Mouse (Mus musculus): ENCODE measurements around the gene Kcnn1. TPM values are rescaled to one million over a fixed set of nuclear protein-coding genes. Genes with fewer than 3 reads are reported as not detected.
A peak's percentile ranks its signal among the peaks of the same experiment; 100 is the strongest.

Kcnn1 gene
- total and polyA plus RNA-seq, 3 experiments, result 0.03 to 0.22 TPM; not detected in 1

- no peak for ATAC-seq (ENCODE audit: extremely low read depth, insufficient number of reproducible peaks, low FRiP score, poor library complexity, severe bottlenecking)
- H3K4me3 ChIP-seq (ENCODE audit: low read depth, low read length), result 0 out of 2 replicates have a peak overlapping the region, but pooled peaks have one; percentile 28
- H3K4me1 ChIP-seq (ENCODE audit: insufficient read depth, low read depth, low read length), result peaks cover 39% of the 10 kb centered on the region
- no peaks in the 10 kb centered on the region for H3K36me3 ChIP-seq (replicated peaks)
- TF ChIP-seq TAL1 (conservative IDR thresholded peaks at IDR 0.05; ENCODE audit: low read depth, low read length) (no peak), GATA2 (IDR thresholded peaks at IDR 0.05; ENCODE audit: borderline replicate concordance, low read depth, low read length) (no peak), GATA1 (IDR thresholded peaks at IDR 0.05; ENCODE audit: borderline replicate concordance, low read length) (no peak), POLR2AphosphoS5 (IDR thresholded peaks at IDR 0.05; ENCODE audit: insufficient replicate concordance, low read depth, low read length) (no peak), CTCF (IDR thresholded peaks at IDR 0.05; ENCODE audit: low read depth, low read length) (no peak)
- H3K27me3 ChIP-seq (ENCODE audit: insufficient read depth, low read length), result peaks cover 83% of the 10 kb centered on the region
- DNase-seq (ENCODE audit: low spot score), result no peak
- no peaks in the 10 kb centered on the region for H3K9me3 ChIP-seq (replicated peaks)
These were observed 10.3 kb downstream of the Kcnn1 start for GRCm38 (mm10) chr8:70852595-70853231.

- Histone ChIP-seq H3K36me3 (replicated peaks) (no peaks in the 10 kb centered on the region), H3K27me3 (ENCODE audit: insufficient read depth, low read length) (peaks cover 85% of the 10 kb centered on the region), H3K4me3 (ENCODE audit: low read depth, low read length) (no peak overlapping the region), H3K4me1 (ENCODE audit: insufficient read depth, low read depth, low read length) (peaks cover 36% of the 10 kb centered on the region), H3K9me3 (replicated peaks) (no peaks in the 10 kb centered on the region)
- no peak for ATAC-seq (ENCODE audit: extremely low read depth, insufficient number of reproducible peaks, low FRiP score, poor library complexity, severe bottlenecking)
- no peak for DNase-seq (ENCODE audit: low spot score)
- TF ChIP-seq GATA1 (IDR thresholded peaks at IDR 0.05; ENCODE audit: borderline replicate concordance, low read length) (no peak), TAL1 (conservative IDR thresholded peaks at IDR 0.05; ENCODE audit: low read depth, low read length) (no peak), GATA2 (IDR thresholded peaks at IDR 0.05; ENCODE audit: borderline replicate concordance, low read depth, low read length) (no peak), CTCF (IDR thresholded peaks at IDR 0.05; ENCODE audit: low read depth, low read length) (no peak), POLR2AphosphoS5 (IDR thresholded peaks at IDR 0.05; ENCODE audit: insufficient replicate concordance, low read depth, low read length) (no peak)
These were observed 11.2 kb downstream of the Kcnn1 start for GRCm38 (mm10) chr8:70851837-70852236.

GRCm38 (mm10) chr8:70850947-70851346 is 12.1 kb downstream of the Kcnn1 start:
- Histone ChIP-seq H3K27me3 (ENCODE audit: insufficient read depth, low read length) (peaks cover 87% of the 10 kb centered on the region), H3K9me3 (replicated peaks) (no peaks in the 10 kb centered on the region), H3K4me1 (ENCODE audit: insufficient read depth, low read depth, low read length) (peaks cover 36% of the 10 kb centered on the region), H3K36me3 (replicated peaks) (no peaks in the 10 kb centered on the region), H3K4me3 (ENCODE audit: low read depth, low read length) (no peak overlapping the region)
- ATAC-seq (ENCODE audit: extremely low read depth, insufficient number of reproducible peaks, low FRiP score, poor library complexity, severe bottlenecking), result no peak
- no peak for TF ChIP-seq GATA1 (IDR thresholded peaks at IDR 0.05; ENCODE audit: borderline replicate concordance, low read length)
- no peak for TF ChIP-seq CTCF (IDR thresholded peaks at IDR 0.05; ENCODE audit: low read depth, low read length)
- no peak for TF ChIP-seq POLR2AphosphoS5 (IDR thresholded peaks at IDR 0.05; ENCODE audit: insufficient replicate concordance, low read depth, low read length)
- no peak for TF ChIP-seq GATA2 (IDR thresholded peaks at IDR 0.05; ENCODE audit: borderline replicate concordance, low read depth, low read length)
- no peak for TF ChIP-seq TAL1 (conservative IDR thresholded peaks at IDR 0.05; ENCODE audit: low read depth, low read length)
- DNase-seq (ENCODE audit: low spot score), result no peak

GRCm38 (mm10) chr8:70850132-70850845 is 12.8 kb downstream of the Kcnn1 start:
- H3K4me1 ChIP-seq (ENCODE audit: insufficient read depth, low read depth, low read length), result peaks cover 36% of the 10 kb centered on the region
- no peak overlapping the region for H3K4me3 ChIP-seq (ENCODE audit: low read depth, low read length)
- no peaks in the 10 kb centered on the region for H3K36me3 ChIP-seq (replicated peaks)
- no peak for DNase-seq (ENCODE audit: low spot score)
- TF ChIP-seq GATA1 (IDR thresholded peaks at IDR 0.05; ENCODE audit: borderline replicate concordance, low read length) (no peak), GATA2 (IDR thresholded peaks at IDR 0.05; ENCODE audit: borderline replicate concordance, low read depth, low read length) (no peak), CTCF (IDR thresholded peaks at IDR 0.05; ENCODE audit: low read depth, low read length) (no peak), TAL1 (conservative IDR thresholded peaks at IDR 0.05; ENCODE audit: low read depth, low read length) (no peak), POLR2AphosphoS5 (IDR thresholded peaks at IDR 0.05; ENCODE audit: insufficient replicate concordance, low read depth, low read length) (no peak)
- no peak for ATAC-seq (ENCODE audit: extremely low read depth, insufficient number of reproducible peaks, low FRiP score, poor library complexity, severe bottlenecking)
- H3K27me3 ChIP-seq (ENCODE audit: insufficient read depth, low read length), result peaks cover 82% of the 10 kb centered on the region
- no peaks in the 10 kb centered on the region for H3K9me3 ChIP-seq (replicated peaks)

- no peak for TF ChIP-seq GATA2 (IDR thresholded peaks at IDR 0.05; ENCODE audit: borderline replicate concordance, low read depth, low read length)
- TF ChIP-seq POLR2AphosphoS5 (IDR thresholded peaks at IDR 0.05; ENCODE audit: insufficient replicate concordance, low read depth, low read length), result no peak
- no peak for TF ChIP-seq GATA1 (IDR thresholded peaks at IDR 0.05; ENCODE audit: borderline replicate concordance, low read length)
- no peak for TF ChIP-seq CTCF (IDR thresholded peaks at IDR 0.05; ENCODE audit: low read depth, low read length)
- TF ChIP-seq TAL1 (conservative IDR thresholded peaks at IDR 0.05; ENCODE audit: low read depth, low read length), result no peak
- H3K4me1 ChIP-seq (ENCODE audit: insufficient read depth, low read depth, low read length), result peaks cover 38% of the 10 kb centered on the region
- ATAC-seq (ENCODE audit: extremely low read depth, insufficient number of reproducible peaks, low FRiP score, poor library complexity, severe bottlenecking), result no peak
- no peaks in the 10 kb centered on the region for H3K9me3 ChIP-seq (replicated peaks)
- no peak for DNase-seq (ENCODE audit: low spot score)
- no peaks in the 10 kb centered on the region for H3K36me3 ChIP-seq (replicated peaks)
- no peak overlapping the region for H3K4me3 ChIP-seq (ENCODE audit: low read depth, low read length)
- peaks cover 76% of the 10 kb centered on the region for H3K27me3 ChIP-seq (ENCODE audit: insufficient read depth, low read length)
These were observed 13.6 kb downstream of the Kcnn1 start for GRCm38 (mm10) chr8:70849333-70849990.
